Mouse (Mus musculus): Measurements from ENCODE around the gene Lbhd1.
"Not testable (repeated sequence)": the region's sequence is repeated elsewhere in the genome, so short reads cannot be mapped to it uniquely, and the experiment has no call there.

Gene Lbhd1

DNA sequence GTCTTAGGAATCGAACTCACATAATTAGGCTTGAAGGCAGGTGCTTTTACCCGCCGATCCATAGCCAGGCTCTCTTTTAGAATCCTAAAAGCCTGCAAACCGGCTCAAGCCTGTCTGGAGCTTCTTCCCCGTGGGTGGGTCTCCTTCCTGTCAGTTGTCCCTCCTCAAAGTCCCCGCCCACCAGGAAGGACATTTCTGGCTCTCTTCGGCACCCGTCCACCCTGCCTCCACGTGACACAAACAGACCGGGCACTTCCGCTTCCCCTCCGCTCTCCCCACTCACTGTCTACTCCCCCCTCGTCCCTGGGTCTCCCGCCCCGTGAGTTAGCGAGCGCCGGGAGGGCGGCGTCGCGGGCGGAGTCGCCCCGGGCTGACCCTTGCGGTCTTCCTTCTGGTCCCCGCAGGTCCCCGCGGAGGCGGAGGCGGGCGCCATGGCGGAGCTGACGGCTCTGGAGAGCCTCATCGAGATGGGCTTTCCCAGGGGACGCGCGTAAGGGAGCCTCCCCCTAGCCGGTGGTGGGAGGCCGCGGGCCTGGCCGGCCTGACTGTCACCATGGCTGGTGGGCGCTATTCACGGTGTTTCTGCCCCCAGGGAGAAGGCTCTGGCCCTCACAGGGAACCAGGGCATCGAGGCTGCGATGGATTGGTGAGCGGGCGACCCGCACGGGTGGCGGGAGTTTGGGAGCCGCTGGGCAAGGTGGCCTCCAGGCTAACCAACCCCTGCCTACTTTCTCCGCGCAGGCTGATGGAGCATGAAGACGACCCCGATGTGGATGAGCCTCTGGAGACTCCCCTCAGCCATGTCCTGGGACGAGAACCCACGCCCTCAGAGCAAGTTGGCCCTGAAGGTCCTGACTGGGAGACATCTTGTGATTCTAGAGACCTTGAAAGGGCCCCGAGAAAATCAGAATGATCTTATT is 12.0 kb upstream of the Lbhd1 start, which contains the start of gene Ubxn1:
Gene Ubxn1 (plus strand): TSS at position 230 of the 920 bp plus-strand sequence.
- DNase-seq (ENCODE audit: low read depth, low spot score) = peak; percentile 91

DNA sequence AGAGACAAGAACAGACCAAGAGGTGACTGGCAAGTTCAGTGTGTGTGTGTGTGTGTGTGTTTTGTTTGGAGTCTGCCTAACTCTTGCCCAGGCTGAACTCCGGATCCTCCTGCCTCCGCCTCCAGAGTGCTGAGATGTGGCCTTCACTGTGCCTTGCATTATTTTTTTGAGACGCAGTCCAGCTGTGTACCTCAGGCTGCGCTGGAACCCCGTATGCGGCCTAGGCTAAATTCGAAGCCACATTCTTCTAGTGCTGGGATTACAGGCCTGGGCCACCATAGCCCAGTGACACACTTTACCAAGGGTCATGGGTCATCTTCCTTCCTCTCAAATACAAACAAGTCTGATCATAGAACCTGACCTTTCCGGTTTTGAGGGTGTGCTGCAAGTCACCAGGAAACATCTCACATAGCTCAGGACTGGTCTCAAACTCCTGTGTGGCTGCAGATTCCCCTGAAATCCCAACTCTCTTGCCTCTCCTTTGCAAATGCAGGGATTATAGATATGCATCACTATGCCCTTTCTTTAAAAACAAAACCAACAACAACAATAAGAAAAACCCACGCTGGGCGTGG is 11.2 kb upstream of the Lbhd1 start:
- DNase-seq (ENCODE audit: low read depth, low spot score) = no peak

DNA sequence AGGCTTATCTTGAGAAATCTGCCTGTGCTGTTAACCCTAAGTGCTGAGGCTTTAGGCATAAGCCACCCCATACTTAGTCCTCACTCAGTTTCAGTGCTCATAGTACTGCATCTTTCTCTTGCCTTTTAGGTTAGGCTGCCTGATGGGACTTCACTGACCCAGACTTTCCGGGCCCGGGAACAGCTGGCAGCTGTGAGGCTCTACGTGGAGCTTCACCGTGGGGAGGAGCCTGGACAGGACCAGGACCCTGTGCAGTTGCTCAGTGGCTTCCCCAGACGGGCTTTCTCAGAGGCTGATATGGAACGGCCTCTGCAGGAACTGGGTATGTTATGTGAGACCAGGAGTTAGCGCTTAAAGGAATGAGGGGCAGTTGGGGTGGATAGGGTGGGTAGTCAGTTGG is 8.5 kb upstream of the Lbhd1 start:
- no peak for DNase-seq (ENCODE audit: low read depth, low spot score)

DNA sequence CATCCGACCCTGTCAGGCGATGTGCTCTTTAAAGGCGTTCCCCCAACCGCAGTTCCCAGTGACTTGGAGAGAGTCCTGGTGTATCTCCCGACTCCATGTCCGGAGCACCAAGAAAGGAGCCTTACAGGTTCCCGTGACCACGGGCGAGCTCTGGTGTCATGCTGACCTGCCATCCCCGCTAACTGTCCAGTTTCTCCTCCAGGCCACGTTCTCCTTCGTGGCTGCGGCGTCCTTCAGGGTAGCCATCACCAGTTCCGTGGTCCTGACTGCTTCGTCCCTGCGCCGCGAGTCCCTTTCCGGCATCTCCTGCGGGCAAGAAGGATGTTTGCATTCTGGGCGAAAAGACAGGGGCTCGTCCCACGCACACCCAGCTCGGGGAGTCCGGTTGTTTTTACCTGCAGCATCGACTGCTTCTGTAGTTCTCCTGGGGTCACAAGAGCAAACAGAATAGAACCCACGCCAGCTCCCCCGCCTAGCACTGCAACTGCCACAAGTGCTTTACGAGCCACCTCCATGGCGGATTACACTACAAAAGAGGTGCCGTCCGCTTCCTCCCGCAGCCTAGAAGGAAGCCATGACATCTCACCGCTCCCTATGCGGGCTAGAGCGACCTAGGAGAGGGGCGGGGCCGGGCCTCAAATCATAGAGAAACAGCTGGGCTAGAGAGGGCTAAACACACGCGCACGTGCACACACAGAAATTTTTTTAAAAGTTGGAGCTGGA is 3.1 kb upstream of the Lbhd1 start, which contains the start of gene Uqcc3:
Gene Uqcc3 (minus strand): TSS at position 613 of the 723 bp plus-strand sequence.
- DNase-seq (ENCODE audit: low read depth, low spot score) = peak; percentile 70

DNA sequence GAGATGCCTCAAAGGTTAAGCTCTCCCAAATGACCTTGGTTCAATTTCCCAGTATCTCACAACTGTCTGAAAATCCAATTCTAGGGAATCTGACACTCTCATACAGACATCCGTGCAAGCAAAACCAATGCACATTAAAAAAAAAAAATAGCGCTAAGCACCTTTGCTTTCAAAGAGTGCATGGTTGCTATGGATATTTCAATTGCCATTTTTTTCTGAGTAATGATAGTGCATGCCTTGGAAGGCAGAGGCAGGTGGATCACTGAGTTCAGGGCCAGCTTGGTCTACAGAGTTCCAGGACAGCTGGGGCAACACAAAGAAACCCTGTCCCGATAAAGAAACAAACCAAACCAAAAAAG is 2.5 kb upstream of the Lbhd1 start:
- DNase-seq (ENCODE audit: low read depth, low spot score) = no peak

DNA sequence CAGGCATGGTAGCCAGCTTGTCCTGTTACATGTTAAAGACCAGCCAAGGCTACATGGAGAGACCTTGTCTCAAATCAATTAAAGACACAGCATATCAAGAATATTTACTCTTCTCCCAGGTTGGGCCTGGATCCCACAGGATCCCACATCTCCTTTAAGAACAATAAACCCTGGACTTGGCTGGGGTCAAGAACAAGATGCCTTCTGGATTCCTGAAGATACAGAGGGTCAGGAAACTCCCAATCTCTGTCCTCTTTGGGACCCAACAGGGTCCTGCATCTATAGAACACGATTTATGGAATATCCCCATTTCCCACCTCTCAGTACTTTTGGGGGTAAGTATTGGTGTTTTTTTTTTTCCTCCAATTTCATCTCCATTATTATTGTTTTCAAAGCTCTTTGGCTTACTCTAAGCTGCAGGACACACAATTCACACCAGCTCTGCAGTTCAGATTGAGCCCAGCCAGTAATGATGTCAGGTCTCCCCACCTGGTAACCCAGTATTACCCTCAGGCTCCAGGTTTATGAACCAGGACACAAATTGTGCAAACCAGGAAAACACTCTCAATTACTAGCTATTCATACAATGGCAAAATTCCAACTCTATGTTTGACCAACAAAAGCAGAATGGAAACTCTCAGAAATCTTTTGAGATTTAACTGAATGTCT is 3.5 kb downstream of the Lbhd1 start:
- no peak for DNase-seq (ENCODE audit: low read depth, low spot score)

GRCm38 (mm10) chr19:8887585-8888463 is 4.3 kb downstream of the Lbhd1 start:
- no peak for DNase-seq (ENCODE audit: low read depth, low spot score)

DNA sequence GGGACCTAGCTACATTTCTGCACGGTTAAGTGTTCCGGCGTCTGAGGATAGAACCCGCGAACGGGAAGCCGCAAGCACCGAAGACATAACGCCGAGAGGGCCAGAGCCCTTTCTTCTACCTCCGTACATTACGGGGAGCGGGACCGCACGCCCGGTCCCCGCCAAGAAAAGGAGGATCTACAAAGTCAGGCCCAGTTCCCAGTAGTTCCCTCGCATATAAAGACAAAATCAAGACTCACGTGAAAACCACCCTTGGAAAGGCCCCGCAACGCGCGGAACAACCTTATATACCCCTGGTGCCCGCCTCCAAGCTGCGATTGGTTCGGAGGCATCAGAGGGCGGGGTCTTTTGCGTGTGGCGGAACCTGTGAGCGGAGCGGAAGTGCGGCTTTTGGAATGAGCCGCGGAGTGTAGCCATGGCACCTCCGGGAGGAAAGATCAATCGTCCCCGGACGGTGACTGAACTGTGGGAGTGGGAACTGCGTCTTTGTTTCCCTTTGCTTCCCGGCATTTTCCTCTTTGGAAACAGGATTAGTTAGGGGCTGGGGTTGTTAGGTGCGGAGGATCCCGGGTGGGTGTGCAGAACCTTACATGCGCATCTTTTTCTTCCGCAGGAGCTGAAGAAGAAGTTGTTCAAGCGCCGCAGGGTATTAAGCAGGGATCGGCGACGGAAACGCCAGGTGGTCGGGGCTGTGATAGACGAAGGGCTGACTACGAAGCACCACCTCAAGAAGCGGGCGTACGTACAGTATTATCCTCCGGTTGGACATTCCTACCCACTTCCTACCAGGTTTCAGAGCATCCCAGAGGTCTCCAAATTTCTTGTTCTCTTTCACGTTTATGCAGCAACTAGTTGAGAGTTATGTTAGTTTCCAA is 5.2 kb downstream of the Lbhd1 start, which contains the start of the genes 1810009A15Rik and Gm49416:
Gene 1810009A15Rik (plus strand): TSS at position 343 of the 875 bp plus-strand sequence.
Gene Gm49416 (plus strand): TSS at position 416 of the 875 bp plus-strand sequence.
- peak; percentile 95 for DNase-seq (ENCODE audit: low read depth, low spot score)

GRCm38 (mm10) chr19:8892829-8893766 is 9.6 kb downstream of the Lbhd1 start, which contains the start of gene Ints5:
Gene Ints5, plus strand, starts transcription at chr19:8893005.
- peak; percentile 75 for DNase-seq (ENCODE audit: low read depth, low spot score)

DNA sequence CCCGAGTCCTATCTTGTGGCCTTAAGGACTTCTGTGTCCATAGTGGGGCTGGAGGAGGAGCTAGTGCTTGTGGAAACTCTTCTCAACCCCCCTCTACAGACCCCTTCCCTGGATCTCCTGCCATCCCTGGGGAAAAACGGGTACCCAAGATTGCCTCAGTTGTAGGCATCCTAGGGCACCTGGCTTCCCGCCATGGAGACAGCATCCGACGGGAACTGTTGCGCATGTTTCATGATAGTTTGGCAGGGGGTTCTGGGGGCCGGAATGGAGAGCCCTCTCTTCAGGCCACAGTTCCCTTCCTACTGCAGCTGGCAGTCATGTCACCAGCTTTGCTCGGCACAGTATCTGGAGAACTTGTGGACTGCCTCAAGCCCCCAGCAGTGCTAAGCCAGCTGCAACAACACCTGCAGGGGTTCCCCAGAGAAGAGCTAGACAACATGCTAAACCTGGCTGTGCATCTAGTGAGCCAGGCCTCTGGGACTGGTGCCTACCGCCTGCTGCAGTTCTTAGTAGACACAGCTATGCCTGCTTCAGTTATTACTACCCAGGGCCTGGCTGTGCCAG is 11.9 kb downstream of the Lbhd1 start:
- no peak for DNase-seq (ENCODE audit: low read depth, low spot score)

DNA sequence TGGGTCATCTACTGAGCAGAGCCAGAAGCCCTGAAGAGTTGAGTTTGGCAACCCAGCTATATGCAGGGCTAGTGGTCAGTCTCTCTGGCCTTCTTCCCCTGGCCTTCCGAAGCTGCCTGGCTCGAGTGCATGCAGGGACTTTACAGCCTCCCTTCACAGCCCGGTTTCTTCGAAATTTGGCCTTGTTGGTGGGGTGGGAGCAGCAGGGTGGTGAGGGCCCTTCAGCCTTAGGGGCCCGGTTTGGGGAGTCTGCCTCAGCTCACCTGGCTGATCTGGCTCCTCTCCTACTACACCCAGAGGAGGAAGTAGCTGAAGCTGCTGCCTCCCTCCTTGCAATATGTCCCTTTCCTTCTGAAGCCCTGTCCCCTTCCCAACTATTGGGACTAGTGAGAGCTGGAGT is 12.7 kb downstream of the Lbhd1 start:
- DNase-seq (ENCODE audit: low read depth, low spot score) = not testable (repeated sequence)

DNA sequence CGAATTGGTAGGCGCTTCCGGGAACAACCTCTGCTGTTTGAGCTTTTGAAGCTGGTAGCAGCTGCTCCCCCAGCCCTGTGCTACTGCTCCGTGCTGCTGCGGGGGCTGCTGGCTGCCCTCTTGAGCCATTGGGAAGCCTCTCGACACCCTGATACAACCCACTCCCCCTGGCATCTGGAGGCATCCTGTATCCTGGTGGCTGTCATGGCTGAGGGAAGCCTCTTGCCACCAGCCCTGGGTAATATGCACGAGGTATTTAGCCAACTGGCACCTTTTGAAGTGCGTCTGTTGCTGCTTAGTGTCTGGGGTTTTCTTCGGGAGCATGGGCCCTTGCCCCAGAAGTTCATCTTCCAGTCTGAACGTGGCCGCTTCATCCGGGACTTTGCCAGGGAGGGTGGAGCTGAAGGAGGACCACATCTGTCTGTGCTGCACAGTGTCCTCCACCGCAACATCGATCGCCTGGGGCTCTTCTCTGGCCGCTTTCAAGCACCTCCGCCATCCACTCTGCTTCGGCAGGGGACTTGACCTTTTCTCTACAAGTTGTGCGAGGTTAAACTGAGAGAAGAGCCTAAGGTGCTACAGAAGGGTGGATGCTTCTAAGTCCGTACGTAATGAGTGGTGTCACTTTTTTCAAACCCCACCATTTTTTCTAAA is 13.8 kb downstream of the Lbhd1 start:
- not testable (repeated sequence) for DNase-seq (ENCODE audit: low read depth, low spot score)

GRCm38 (mm10) chr19:8897865-8898495 is 14.4 kb downstream of the Lbhd1 start, which contains the start of gene Ganab:
Gene Ganab, plus strand, starts transcription at chr19:8898071.
- peak; percentile 93 for DNase-seq (ENCODE audit: low read depth, low spot score)

DNA sequence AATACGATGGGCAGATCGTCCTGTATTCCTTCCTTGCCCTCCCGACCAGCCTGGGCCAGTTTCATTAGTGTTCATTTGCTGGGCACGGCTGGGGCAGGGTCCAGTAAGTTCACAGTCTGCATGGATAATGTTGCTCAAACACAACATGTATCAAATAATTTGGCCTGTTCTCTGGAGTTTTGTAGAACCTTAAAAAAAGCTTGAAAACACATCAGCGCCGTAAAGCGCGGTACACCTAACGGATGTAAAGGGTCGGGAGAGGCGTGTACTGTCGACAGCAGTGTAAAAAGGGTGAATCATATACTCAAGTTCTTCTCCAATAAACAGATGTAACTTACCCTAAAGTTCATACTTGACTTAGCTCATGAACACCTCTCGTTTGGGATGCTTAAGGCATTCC is 15.0 kb downstream of the Lbhd1 start:
- DNase-seq (ENCODE audit: low read depth, low spot score) = no peak

- no peak for DNase-seq (ENCODE audit: low read depth, low spot score)
Measured at GRCm38 (mm10) chr19:8899079-8899478, 15.5 kb downstream of the Lbhd1 start.

DNA sequence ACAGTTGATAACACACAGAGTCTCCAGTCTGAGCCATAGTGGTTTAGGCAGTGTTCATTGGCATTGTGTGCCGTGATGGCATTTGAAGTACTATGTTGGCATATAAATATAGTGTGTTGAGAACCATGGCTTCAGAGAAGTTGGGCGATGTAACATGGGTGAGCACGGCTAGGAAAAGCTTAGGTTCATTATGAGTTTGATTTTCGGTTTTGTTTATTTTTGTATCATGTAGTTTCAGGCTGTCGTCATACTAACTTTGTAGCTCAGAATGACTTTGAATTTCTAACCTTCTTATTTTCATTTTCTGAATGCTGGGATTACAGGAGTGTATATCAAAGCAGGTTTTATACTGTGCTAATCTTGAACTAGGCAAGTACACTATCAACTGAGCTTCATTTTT is 19.9 kb downstream of the Lbhd1 start:
- no peak for DNase-seq (ENCODE audit: low read depth, low spot score)

- DNase-seq (ENCODE audit: low read depth, low spot score) = no peak
Measured at GRCm38 (mm10) chr19:8908531-8908930, 25.0 kb downstream of the Lbhd1 start.
